Mouse (Mus musculus) stomach, embryonic 14.5 days (tissue): ENCODE measurements around the gene Cdk8. TPM values are rescaled to one million over a fixed set of nuclear protein-coding genes. Genes with fewer than 3 reads are reported as not detected.

ENCODE experiments used
- ATAC-seq: fragments of 200-750 bp; cut with Nextera tagmentation; 2 replicates; pipeline ENCODE4 v1.8.0; 2017; ENCODE audit warnings: low read depth, moderate TSS enrichment; ENCODE audit not compliant: insufficient number of reproducible peaks, insufficient read depth, low FRiP score
- H3K27ac ChIP-seq: fragments of 300-500 bp; sonication (generic); 2 replicates; pipeline ENCODE4 v1.5.1; 2014; ENCODE audit warnings: mild to moderate bottlenecking, low read length, moderate library complexity, mixed read lengths
- H3K27me3 ChIP-seq: fragments of 300-500 bp; sonication (generic); 2 replicates; pipeline ENCODE4 v1.6.1; 2014; ENCODE audit warnings: low read length, control low read depth, mixed read lengths; ENCODE audit not compliant: control insufficient read depth, insufficient read depth
- H3K36me3 ChIP-seq: fragments of 300-500 bp; sonication (generic); 2 replicates; pipeline ENCODE4 v1.6.1; 2014; ENCODE audit warnings: mild to moderate bottlenecking, control low read depth, low read length, moderate library complexity, mixed read lengths; ENCODE audit not compliant: control insufficient read depth, insufficient read depth
- H3K4me1 ChIP-seq: fragments of 300-500 bp; sonication (generic); 2 replicates; pipeline ENCODE4 v1.6.1; 2014; ENCODE audit warnings: low read length, control low read depth, mixed read lengths; ENCODE audit not compliant: control insufficient read depth, insufficient read depth
- H3K4me2 ChIP-seq: fragments of 300-500 bp; sonication (generic); replicated peaks from 2 replicates; pipeline ENCODE4 v1.6.1; 2014; ENCODE audit warnings: low read depth, low read length, control low read depth
- H3K4me3 ChIP-seq: fragments of 300-500 bp; sonication (generic); 2 replicates; pipeline ENCODE4 v1.5.1; 2014; ENCODE audit warnings: low read depth, low read length, control low read depth
- H3K9ac ChIP-seq: fragments of 300-500 bp; sonication (generic); replicated peaks from 2 replicates; pipeline ENCODE4 v1.6.1; 2014; ENCODE audit warnings: low read depth, mild to moderate bottlenecking, control low read depth, low read length, moderate library complexity, mixed read lengths
- H3K9me3 ChIP-seq: fragments of 300-500 bp; sonication (generic); 2 replicates; pipeline ENCODE4 v1.6.1; 2016; ENCODE audit warnings: low read depth, low read length, control low read depth; ENCODE audit not compliant: control insufficient read depth
- WGBS: fragments of 180-500 bp; shearing (Covaris S2); extraction: QIAGEN DNeasy Blood & Tissue Kit; methylation state at CpG from one replicate; pipeline ENCODE4 v1.1.7; 2014; 5-methylcytosine and 5-hydroxymethylcytosine counted together
- polyA plus RNA-seq: library from polyadenylated mRNA; unstranded; fragments of >200 nt; fragmentation: Nextera tagmentation; extraction: Ambion mirVana; gene quantifications from 2 replicates; pipeline ENCODE4 v1.2.1, GENCODE M21; 2014

The Cdk8 gene
- polyA plus RNA-seq, 1 experiment from 2014 or later: 24.7 TPM

DNA sequence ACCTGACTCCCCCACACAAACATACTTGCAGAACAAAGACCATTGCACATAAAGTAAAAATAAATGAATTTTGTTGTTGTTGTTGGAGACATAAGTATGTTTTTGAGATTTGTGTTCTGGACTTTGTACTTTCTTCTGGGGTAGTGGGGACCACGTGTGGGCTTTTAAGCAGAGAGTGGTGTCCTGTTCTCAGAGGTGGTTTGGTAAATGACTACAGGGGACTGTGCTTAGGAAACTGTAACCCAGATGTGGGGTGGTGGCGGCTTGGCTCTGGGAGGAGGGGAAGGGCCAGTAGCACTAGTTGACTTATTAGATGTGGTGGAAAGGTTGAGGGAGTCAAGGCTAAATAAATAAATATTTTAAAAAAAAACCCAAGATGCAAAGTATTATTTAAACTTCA is 9.7 kb downstream of the Cdk8 start:
- Histone ChIP-seq H3K4me2 (no peak overlapping the region), H3K27me3 (no peaks in the 10 kb centered on the region), H3K4me1 (peaks cover 5% of the 10 kb centered on the region; the same call in 1 of the 2 replicates), H3K27ac (no peak overlapping the region), H3K4me3 (no peak overlapping the region), H3K9ac (no peak overlapping the region), H3K36me3 (no peaks in the 10 kb centered on the region), H3K9me3 (no peaks in the 10 kb centered on the region)
- no peak for ATAC-seq
- WGBS: 92% methylated on average over 2 of the region's 2 CpGs

DNA sequence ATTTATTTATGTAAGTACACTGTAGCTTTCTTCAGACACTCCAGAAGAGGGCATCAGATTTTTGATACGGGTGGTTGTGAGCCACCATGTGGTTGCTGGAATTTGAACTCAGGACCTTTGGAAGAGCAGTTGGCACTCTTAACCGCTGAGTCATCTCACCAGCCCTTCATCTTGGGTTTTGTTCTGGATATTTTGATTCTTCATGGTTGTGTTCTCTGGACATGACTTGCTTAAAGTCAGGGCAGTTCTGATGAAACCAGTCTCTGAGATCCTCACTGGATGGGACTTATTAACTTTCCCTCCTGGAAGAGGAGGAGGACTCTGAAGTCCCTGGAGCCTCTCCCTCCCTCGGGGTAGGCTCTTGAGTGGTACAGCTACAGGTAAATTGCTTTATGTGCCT is 10.2 kb downstream of the Cdk8 start:
- peaks cover 5% of the 10 kb centered on the region; the same call in 1 of the 2 replicates for H3K4me1 ChIP-seq
- H3K4me2 ChIP-seq: no peak overlapping the region
- ATAC-seq: no peak
- H3K9me3 ChIP-seq: no peaks in the 10 kb centered on the region
- no peaks in the 10 kb centered on the region for H3K36me3 ChIP-seq
- WGBS: 88% methylated on average over 3 of the region's 3 CpGs
- H3K4me3 ChIP-seq: no peak overlapping the region
- no peak overlapping the region for H3K9ac ChIP-seq
- no peaks in the 10 kb centered on the region for H3K27me3 ChIP-seq
- no peak overlapping the region for H3K27ac ChIP-seq

DNA sequence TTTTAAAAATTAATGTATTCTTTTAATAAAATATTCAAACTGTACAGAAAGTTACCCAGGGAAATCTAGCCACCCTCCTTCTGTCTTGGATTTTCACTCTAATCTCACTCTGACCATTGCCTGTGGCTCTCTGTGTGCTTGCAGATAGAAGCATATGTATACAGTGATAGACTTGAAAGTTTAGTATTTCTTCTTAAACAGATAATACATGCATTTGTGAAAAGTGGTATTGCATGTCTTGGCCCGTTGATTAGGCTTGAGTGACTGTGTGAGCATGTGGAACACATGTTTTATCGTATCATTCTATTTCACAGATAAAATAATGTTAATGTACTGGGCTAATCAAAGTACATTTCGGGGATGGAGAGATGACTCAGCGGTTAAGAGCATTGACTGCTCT is 14.2 kb downstream of the Cdk8 start:
- H3K4me2 ChIP-seq: no peak overlapping the region
- H3K27ac ChIP-seq: no peak overlapping the region
- no peak for ATAC-seq
- H3K4me1 ChIP-seq: 0 out of 2 replicates have a peak, but pooled peaks cover 2% of the 10 kb centered on the region
- no peaks in the 10 kb centered on the region for H3K27me3 ChIP-seq
- no peak overlapping the region for H3K9ac ChIP-seq
- no peaks in the 10 kb centered on the region for H3K36me3 ChIP-seq
- no peaks in the 10 kb centered on the region for H3K9me3 ChIP-seq
- whole genome bisulfite sequencing: 92% methylated on average over 4 of the region's 4 CpGs
- no peak overlapping the region for H3K4me3 ChIP-seq

DNA sequence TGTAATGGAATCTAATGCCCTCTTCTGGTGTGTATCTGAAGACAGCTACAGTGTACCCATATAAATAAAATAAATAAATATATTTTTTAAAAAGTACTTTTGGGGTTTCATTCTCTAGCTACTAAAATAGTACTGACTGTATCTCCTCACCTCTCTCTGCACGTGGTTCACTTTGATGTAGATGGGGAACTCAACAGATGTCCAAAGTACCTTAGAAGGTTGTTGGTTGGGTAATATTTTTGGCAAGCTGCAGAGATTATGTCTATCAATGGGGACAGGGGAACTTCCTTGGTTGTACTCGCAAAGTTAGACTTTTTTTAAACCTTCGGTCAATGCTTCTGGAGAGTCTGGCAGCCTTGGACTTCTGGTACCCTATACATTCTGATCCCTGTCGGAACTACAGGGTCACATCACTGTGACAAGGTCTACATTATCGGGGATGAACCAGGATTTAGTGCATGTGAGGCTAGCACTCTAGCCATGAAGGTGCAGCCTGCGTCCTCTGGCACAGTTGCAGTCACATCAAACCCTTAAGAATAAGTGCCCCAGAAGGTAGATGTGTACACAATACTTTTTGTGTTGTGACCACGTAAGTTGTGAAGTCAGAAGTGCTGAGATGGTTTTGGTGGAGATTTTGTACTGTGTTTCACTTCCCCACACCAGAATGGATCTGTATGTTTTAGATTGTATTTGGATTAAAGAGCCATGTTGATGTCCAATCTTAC is 14.8 kb downstream of the Cdk8 start:
- WGBS: 89% methylated on average over 7 of the region's 7 CpGs
- no peak for ATAC-seq

DNA sequence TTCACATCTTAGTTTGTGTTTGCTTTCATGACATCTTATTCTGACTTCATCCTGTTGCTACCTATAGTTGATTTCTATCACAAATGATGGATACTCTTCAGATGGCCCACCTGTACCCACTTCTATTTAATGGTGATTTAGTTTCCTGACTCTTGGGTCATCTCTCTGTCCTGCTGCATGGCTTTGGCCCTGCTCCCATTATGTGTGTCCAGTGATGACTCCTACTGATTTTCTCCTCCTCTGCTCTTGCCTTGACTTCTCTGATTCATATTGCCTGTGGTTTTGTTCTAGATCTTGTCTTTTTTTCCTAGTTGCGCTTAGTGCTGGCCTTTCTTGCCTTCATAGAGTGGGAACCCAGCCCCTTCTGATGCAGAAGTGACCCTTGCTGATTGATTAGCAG is 15.4 kb downstream of the Cdk8 start:
- peaks cover 8% of the 10 kb centered on the region; the same call in 1 of the 2 replicates for H3K4me1 ChIP-seq
- no peaks in the 10 kb centered on the region for H3K27me3 ChIP-seq
- H3K36me3 ChIP-seq: no peaks in the 10 kb centered on the region
- ATAC-seq: no peak
- H3K4me2 ChIP-seq: no peak overlapping the region
- no peak overlapping the region for H3K9ac ChIP-seq
- 92% methylated on average over 1 of the region's 1 CpGs for WGBS
- no peak overlapping the region for H3K27ac ChIP-seq
- H3K9me3 ChIP-seq: no peaks in the 10 kb centered on the region
- no peak overlapping the region for H3K4me3 ChIP-seq

More for the DNA sequence above, 14.8 kb downstream of the Cdk8 start:
- Histone ChIP-seq H3K36me3 (no peaks in the 10 kb centered on the region), H3K9me3 (no peaks in the 10 kb centered on the region), H3K4me2 (no peak overlapping the region), H3K4me3 (no peak overlapping the region), H3K27ac (no peak overlapping the region), H3K4me1 (peaks cover 4% of the 10 kb centered on the region; the same call in 1 of the 2 replicates), H3K27me3 (no peaks in the 10 kb centered on the region), H3K9ac (no peak overlapping the region)

DNA sequence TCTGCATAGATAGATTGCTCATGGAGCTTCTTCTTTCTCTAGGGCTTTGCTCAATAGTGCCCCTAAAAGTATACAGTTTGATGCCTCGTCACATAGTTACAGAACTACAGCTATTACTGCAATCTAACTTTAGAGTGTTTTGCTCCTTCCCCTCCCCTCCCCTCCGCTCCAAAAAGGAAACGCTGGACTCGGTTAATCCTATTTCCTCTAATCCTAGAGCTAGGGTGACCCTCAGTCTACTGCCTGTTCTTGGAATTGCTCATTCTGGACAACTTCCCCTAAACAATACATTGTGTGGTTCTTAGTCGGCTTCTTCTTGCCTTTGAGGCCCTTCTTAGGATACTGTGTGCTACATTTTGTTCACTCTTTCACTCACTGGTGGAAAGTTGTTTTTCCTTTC is 16.7 kb downstream of the Cdk8 start:
- WGBS: 70% methylated on average over 5 of the region's 5 CpGs
- no peak overlapping the region for H3K4me3 ChIP-seq
- H3K9me3 ChIP-seq: no peaks in the 10 kb centered on the region
- H3K4me1 ChIP-seq: peaks cover 8% of the 10 kb centered on the region; the same call in 1 of the 2 replicates
- ATAC-seq: no peak
- H3K4me2 ChIP-seq: no peak overlapping the region
- no peak overlapping the region for H3K9ac ChIP-seq
- no peaks in the 10 kb centered on the region for H3K36me3 ChIP-seq
- H3K27ac ChIP-seq: no peak overlapping the region
- H3K27me3 ChIP-seq: no peaks in the 10 kb centered on the region

DNA sequence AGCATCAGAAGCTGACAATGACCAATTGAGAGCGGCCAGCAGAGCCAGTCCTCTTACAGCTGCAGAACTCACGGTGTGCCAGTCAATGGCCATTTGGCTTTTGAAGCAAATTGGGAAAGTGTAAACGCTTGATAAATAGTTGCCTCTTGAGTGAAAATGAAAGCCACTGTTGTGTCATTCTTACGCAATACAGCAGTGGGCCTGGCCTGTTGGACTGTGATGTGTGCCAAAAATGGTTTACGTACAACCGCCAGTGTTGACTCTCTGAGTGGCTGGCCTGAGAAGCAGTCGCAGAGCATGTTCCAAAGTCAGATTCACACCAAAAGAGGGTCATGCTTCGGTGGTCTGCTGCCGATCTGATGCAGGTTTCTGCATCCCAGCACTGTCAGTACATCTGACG is 17.7 kb downstream of the Cdk8 start:
- WGBS: 89% methylated on average over 10 of the region's 10 CpGs
- Histone ChIP-seq H3K27me3 (no peaks in the 10 kb centered on the region), H3K4me2 (no peak overlapping the region), H3K36me3 (no peaks in the 10 kb centered on the region), H3K9ac (no peak overlapping the region), H3K9me3 (no peaks in the 10 kb centered on the region), H3K27ac (no peak overlapping the region), H3K4me3 (no peak overlapping the region), H3K4me1 (peaks cover 8% of the 10 kb centered on the region; the same call in 1 of the 2 replicates)
- ATAC-seq: no peak

DNA sequence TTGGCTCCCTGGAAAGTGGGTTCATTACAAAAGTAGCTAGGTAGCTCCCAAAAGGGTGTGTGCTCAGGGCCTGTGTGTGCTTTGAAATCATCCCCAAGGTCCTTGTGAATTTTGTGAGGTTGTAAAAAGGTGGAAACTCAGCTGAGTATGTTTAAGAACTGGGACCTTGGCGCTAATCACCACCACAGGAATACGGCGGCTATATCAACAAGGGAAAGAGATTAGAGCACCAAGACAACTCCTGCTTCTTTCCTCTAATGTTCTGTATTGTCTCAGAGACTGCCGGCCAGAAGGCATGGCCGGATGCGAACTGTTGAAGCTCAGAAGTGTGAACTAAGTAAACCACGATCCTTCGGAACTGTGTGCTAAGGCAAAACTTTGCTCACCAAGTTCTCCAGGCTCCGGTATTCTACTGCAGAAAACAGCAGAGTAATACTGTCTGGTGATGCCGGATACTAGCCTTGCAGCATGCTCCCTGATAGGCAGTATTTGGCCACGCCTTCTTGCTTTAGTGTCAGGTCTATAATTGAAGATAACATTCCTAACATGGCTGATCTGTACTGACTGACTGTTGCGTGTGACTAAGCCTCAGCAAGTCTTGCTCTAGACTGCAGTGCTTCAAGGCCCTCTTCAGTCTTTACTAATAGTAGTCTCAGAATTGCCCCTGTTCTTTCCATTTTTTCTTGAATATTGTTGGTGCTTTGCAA is 19.5 kb downstream of the Cdk8 start:
- no peak overlapping the region for H3K4me3 ChIP-seq
- ATAC-seq: peak; percentile 67; the same call in 1 of the 2 replicates
- WGBS: 74% methylated on average over 12 of the region's 12 CpGs
- H3K27me3 ChIP-seq: no peaks in the 10 kb centered on the region
- no peak overlapping the region for H3K4me2 ChIP-seq
- H3K36me3 ChIP-seq: no peaks in the 10 kb centered on the region
- no peak overlapping the region; the same call in 1 of the 2 replicates for H3K27ac ChIP-seq
- H3K9me3 ChIP-seq: no peaks in the 10 kb centered on the region
- no peak overlapping the region for H3K9ac ChIP-seq
- peaks cover 8% of the 10 kb centered on the region; the same call in 1 of the 2 replicates for H3K4me1 ChIP-seq
